Mouse (Mus musculus) right cerebral cortex, adult 2 months (tissue): ENCODE data around the gene Adgrv1.
A peak's percentile ranks its signal among the peaks of the same experiment; 100 is the strongest.
"Not testable (repeated sequence)": the region's sequence is repeated elsewhere in the genome, so short reads cannot be mapped to it uniquely, and the experiment has no call there.

Experiments used
- DNase-seq, 2 experiments: peaks; one replicate each; pipeline ENCODE4 v3.0.0; 2021 to 2022; ENCODE audit warnings: low spot score in 2 of 2

Adgrv1 gene

GRCm38 (mm10) chr13:81627861-81628260 is 5.1 kb downstream of the Adgrv1 start:
- not testable (repeated sequence) for DNase-seq

- DNase-seq: peak in 1 of 2 experiments; percentile 5
Observed at GRCm38 (mm10) chr13:81610349-81610748, 22.6 kb downstream of the Adgrv1 start.

- DNase-seq: no peak
Observed at GRCm38 (mm10) chr13:81606991-81607390, 26.0 kb downstream of the Adgrv1 start.

- DNase-seq: no peak
Observed at GRCm38 (mm10) chr13:81596910-81597607, 35.9 kb downstream of the Adgrv1 start.

GRCm38 (mm10) chr13:81578692-81579091 is 54.3 kb downstream of the Adgrv1 start:
- DNase-seq: no peak

- DNase-seq: peak; percentile 4 to 5
Observed at GRCm38 (mm10) chr13:81570241-81570821, 62.6 kb downstream of the Adgrv1 start.

GRCm38 (mm10) chr13:81550024-81550423 is 82.9 kb downstream of the Adgrv1 start:
- DNase-seq: no peak

GRCm38 (mm10) chr13:81534916-81535315 is 98.0 kb downstream of the Adgrv1 start:
- no peak for DNase-seq

- no peak for DNase-seq
Observed at GRCm38 (mm10) chr13:81526687-81527086, 106.3 kb downstream of the Adgrv1 start.

GRCm38 (mm10) chr13:81510142-81510541 is 122.8 kb downstream of the Adgrv1 start:
- peak in 1 of 2 experiments; percentile 28 for DNase-seq

GRCm38 (mm10) chr13:81497035-81497434 is 135.9 kb downstream of the Adgrv1 start:
- no peak for DNase-seq

GRCm38 (mm10) chr13:81491971-81492370 is 141.0 kb downstream of the Adgrv1 start:
- DNase-seq: peak; percentile 11 to 15

GRCm38 (mm10) chr13:81486980-81487379 is 146.0 kb downstream of the Adgrv1 start:
- DNase-seq: no peak

- no peak for DNase-seq
Observed at GRCm38 (mm10) chr13:81473750-81474149, 159.2 kb downstream of the Adgrv1 start.

- peak; percentile 50 to 53 for DNase-seq
Observed at GRCm38 (mm10) chr13:81466661-81467060, 166.3 kb downstream of the Adgrv1 start.

GRCm38 (mm10) chr13:81465794-81466193 is 167.2 kb downstream of the Adgrv1 start:
- DNase-seq: no peak

- DNase-seq: no peak
Observed at GRCm38 (mm10) chr13:81449630-81450029, 183.3 kb downstream of the Adgrv1 start.

GRCm38 (mm10) chr13:81449198-81449597 is 183.8 kb downstream of the Adgrv1 start:
- DNase-seq: no peak

GRCm38 (mm10) chr13:81441412-81441811 is 191.5 kb downstream of the Adgrv1 start:
- no peak for DNase-seq

- peak; percentile 90 to 92 for DNase-seq
Observed at GRCm38 (mm10) chr13:81439390-81440025, 193.4 kb downstream of the Adgrv1 start.

GRCm38 (mm10) chr13:81437088-81437487 is 195.9 kb downstream of the Adgrv1 start:
- DNase-seq: no peak

- peak; percentile 68 to 76 for DNase-seq
Observed at GRCm38 (mm10) chr13:81426896-81427755, 205.8 kb downstream of the Adgrv1 start.
